Mouse (Mus musculus) liver, embryonic 16.5 days (tissue): ENCODE measurements around the gene Arf3. TPM values are rescaled to one million over a fixed set of nuclear protein-coding genes. Genes with fewer than 3 reads are reported as not detected.

ENCODE experiments used
- ATAC-seq: fragments of 200-750 bp; cut with Nextera tagmentation; 2 replicates; pipeline ENCODE4 v1.8.0; 2017; ENCODE audit warnings: low read depth, mild to moderate bottlenecking, moderate number of reproducible peaks, moderate library complexity
- H3K27ac ChIP-seq: fragments of 300-500 bp; sonication (generic); 2 replicates; pipeline ENCODE4 v1.5.1; 2014; ENCODE audit warnings: mild to moderate bottlenecking, low read length
- H3K27me3 ChIP-seq: fragments of 300-500 bp; sonication (generic); 2 replicates; pipeline ENCODE4 v1.6.1; 2014; ENCODE audit warnings: low read depth, low read length, mixed read lengths; ENCODE audit not compliant: control insufficient read depth, insufficient read depth
- H3K36me3 ChIP-seq: fragments of 300-500 bp; sonication (generic); 2 replicates; pipeline ENCODE4 v1.6.1; 2014; ENCODE audit warnings: mild to moderate bottlenecking; ENCODE audit not compliant: control insufficient read depth, insufficient read depth
- H3K4me1 ChIP-seq: fragments of 300-500 bp; sonication (generic); 2 replicates; pipeline ENCODE4 v1.6.1; 2014; ENCODE audit warnings: low read depth, low read length, mixed read lengths; ENCODE audit not compliant: control insufficient read depth
- H3K4me2 ChIP-seq: fragments of 300-500 bp; sonication (generic); 2 replicates; pipeline ENCODE4 v1.6.1; 2014; ENCODE audit warnings: low read depth, low read length, mixed read lengths
- H3K4me3 ChIP-seq: fragments of 300-500 bp; sonication (generic); 2 replicates; pipeline ENCODE4 v1.5.1; 2014; ENCODE audit warnings: low read depth, mild to moderate bottlenecking, low read length
- H3K9ac ChIP-seq: fragments of 300-500 bp; sonication (generic); 2 replicates; pipeline ENCODE4 v1.6.1; 2014; ENCODE audit warnings: low read depth, low read length
- H3K9me3 ChIP-seq: fragments of 300-500 bp; sonication (generic); replicated peaks from 2 replicates; pipeline ENCODE4 v1.6.1; 2016; ENCODE audit warnings: low read length; ENCODE audit not compliant: control insufficient read depth
- WGBS: fragments of 180-500 bp; shearing (Covaris S2); extraction: QIAGEN DNeasy Blood & Tissue Kit; methylation state at CpG from one replicate; pipeline ENCODE4 v1.1.7; 2014; ENCODE audit not compliant: insufficient replicate concordance; 5-methylcytosine and 5-hydroxymethylcytosine counted together
- polyA plus RNA-seq: library from polyadenylated mRNA; unstranded; fragments of >200 nt; fragmentation: Nextera tagmentation; extraction: Ambion mirVana; gene quantifications from 2 replicates; pipeline ENCODE4 v1.2.1, GENCODE M21; 2015

Gene Arf3
- polyA plus RNA-seq, 1 experiment from 2014 or later = 12.0 TPM

DNA sequence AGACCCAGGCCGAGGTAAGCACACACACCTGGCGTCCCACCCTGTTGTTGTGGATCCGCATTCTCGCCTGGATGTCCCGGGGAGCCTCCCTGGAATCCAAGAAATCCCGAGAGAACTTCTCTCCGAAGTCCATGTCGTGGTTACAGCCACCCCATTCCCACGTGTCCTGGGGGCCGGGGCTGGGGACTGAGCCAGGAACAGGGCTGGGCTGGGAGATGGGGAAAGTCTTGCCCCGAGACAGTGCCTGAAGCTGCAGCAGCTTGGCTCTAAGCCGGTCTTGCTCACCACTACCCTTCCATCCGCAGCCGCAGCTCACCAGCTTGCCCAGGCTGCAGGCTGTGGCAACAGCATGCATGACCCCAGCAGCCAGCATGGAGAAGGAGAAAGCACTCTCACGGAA lies 11.1 kb upstream of the Arf3 start:
- Histone ChIP-seq H3K4me1 (peaks cover 5% of the 10 kb centered on the region), H3K27ac (no peak overlapping the region), H3K27me3 (peaks cover 81% of the 10 kb centered on the region), H3K9me3 (no peaks in the 10 kb centered on the region), H3K9ac (no peak overlapping the region), H3K36me3 (no peaks in the 10 kb centered on the region), H3K4me3 (no peak overlapping the region), H3K4me2 (no peak overlapping the region)
- WGBS = 29% methylated on average over 15 of the region's 15 CpGs
- ATAC-seq = no peak

GRCm38 (mm10) chr15:98772511-98773211 lies 9.6 kb upstream of the Arf3 start:
- Histone ChIP-seq H3K27ac (no peak overlapping the region), H3K4me3 (peak overlapping the region; percentile 42), H3K4me1 (peaks cover 5% of the 10 kb centered on the region), H3K9ac (peak overlapping the region; percentile 3; the same call in 1 of the 2 replicates), H3K9me3 (no peaks in the 10 kb centered on the region), H3K36me3 (no peaks in the 10 kb centered on the region), H3K27me3 (peaks cover 67% of the 10 kb centered on the region), H3K4me2 (peak overlapping the region; percentile 58)
- 2% methylated on average over 36 of the region's 36 CpGs for WGBS
- no peak for ATAC-seq

DNA sequence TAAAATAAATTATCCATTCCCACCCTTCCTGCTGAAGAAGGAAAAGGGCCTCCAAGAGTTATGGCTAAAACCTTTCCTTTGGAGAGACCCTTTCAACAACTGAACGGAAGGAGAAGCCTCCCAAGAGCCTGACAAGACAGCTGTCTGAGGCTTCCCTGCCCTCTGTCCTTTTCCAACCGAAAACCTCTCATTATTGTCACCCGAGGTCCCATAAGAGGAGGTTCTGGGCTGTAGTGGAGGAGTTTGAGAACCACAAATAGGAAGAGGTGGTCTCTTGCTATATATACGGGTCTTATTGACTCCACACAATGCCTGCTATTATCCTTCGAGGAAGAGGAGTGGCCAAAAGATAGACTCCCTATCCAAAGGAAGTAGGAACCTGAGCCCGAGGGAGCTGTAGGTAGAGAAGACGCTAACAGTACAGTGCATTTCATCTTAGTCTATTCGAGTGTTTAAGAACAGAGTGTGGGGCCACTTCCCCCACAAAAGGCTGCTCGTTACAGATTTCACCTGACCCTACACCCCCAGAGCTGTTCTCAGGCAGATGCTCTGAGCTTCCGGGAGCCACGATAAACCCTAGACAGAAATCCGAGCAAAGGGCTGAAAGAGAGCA lies 8.9 kb upstream of the Arf3 start:
- Histone ChIP-seq H3K4me3 (no peak overlapping the region; the same call in 1 of the 2 replicates), H3K9ac (no peak overlapping the region), H3K36me3 (no peaks in the 10 kb centered on the region), H3K27me3 (peaks cover 59% of the 10 kb centered on the region), H3K4me2 (peak overlapping the region; percentile 58), H3K9me3 (no peaks in the 10 kb centered on the region), H3K4me1 (peaks cover 5% of the 10 kb centered on the region), H3K27ac (no peak overlapping the region)
- 6% methylated on average over 12 of the region's 12 CpGs for WGBS
- ATAC-seq = no peak

DNA sequence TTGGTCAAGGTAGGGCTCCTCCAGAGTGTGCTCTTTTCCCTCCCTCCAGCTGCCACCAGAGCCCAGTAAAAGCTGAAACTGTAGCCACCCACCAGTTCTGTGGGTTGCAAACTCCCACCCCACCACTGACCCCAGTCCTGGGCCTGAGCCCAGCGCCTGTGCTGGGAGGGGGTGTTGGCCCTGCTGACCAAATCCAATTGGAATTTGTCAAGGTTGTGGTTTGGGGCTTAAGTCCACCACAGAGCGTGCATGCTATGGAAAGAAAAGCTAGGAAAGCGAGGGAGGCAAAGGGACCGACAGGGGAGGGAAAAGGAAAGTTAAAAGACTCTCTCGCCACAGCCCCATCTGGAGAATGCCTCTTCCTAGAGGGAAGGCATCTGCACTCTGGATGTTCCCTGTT lies 5.2 kb upstream of the Arf3 start:
- H3K36me3 ChIP-seq = no peaks in the 10 kb centered on the region
- no peak for ATAC-seq
- H3K9ac ChIP-seq = no peak overlapping the region
- no peaks in the 10 kb centered on the region for H3K9me3 ChIP-seq
- H3K4me3 ChIP-seq = no peak overlapping the region
- H3K4me2 ChIP-seq = no peak overlapping the region
- WGBS = 37% methylated on average over 5 of the region's 5 CpGs
- H3K4me1 ChIP-seq = peaks cover 3% of the 10 kb centered on the region
- peaks cover 44% of the 10 kb centered on the region for H3K27me3 ChIP-seq
- H3K27ac ChIP-seq = no peak overlapping the region

- H3K36me3 ChIP-seq = no peaks in the 10 kb centered on the region
- 62% methylated on average over 4 of the region's 4 CpGs for WGBS
Measured at GRCm38 (mm10) chr15:98765929-98766328, 2.9 kb upstream of the Arf3 start.

DNA sequence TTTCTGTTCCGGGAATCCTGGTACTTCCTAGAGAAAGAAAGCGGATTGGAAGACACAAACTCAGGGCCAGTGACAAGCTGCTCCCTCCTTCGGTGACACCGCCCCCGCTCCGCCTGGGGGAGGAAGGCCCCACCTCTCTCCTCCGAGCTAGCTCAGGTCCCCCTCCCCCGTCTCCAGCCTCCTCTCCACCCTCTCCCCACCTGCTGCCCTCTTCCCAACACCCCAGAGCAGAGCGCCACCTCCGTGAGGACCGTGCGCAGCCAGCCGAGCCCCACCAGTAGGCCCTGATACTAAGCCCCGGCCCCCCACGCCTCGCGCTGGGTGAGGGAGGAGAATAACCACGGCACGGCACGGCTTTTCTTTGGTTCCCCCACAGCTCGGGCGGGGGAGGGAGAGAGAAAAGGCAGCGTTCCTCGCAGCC lies 803 bp downstream of the Arf3 start:
- Histone ChIP-seq H3K27me3 (peaks cover 23% of the 10 kb centered on the region), H3K4me3 (peak overlapping the region; percentile 82), H3K27ac (peak overlapping the region; percentile 54), H3K4me2 (peak overlapping the region; percentile 95), H3K36me3 (no peaks in the 10 kb centered on the region), H3K4me1 (peaks cover 17% of the 10 kb centered on the region), H3K9ac (peak overlapping the region; percentile 78), H3K9me3 (no peaks in the 10 kb centered on the region)
- 2% methylated on average over 19 of the region's 24 CpGs for WGBS
- peak; percentile 69 for ATAC-seq

More at GRCm38 (mm10) chr15:98765929-98766328, 2.9 kb upstream of the Arf3 start:
- H3K9ac ChIP-seq = no peak overlapping the region
- peaks cover 26% of the 10 kb centered on the region for H3K27me3 ChIP-seq
- H3K9me3 ChIP-seq = no peaks in the 10 kb centered on the region
- no peak overlapping the region for H3K4me2 ChIP-seq
- H3K4me1 ChIP-seq = peaks cover 17% of the 10 kb centered on the region
- ATAC-seq = no peak
- no peak overlapping the region for H3K4me3 ChIP-seq
- no peak overlapping the region for H3K27ac ChIP-seq

GRCm38 (mm10) chr15:98754125-98754524 lies 8.9 kb downstream of the Arf3 start:
- ATAC-seq = no peak
- H3K4me1 ChIP-seq = peaks cover 6% of the 10 kb centered on the region
- H3K36me3 ChIP-seq = no peaks in the 10 kb centered on the region; the same call in 1 of the 2 replicates
- no peak overlapping the region for H3K27ac ChIP-seq
- H3K9me3 ChIP-seq = no peaks in the 10 kb centered on the region
- no peaks in the 10 kb centered on the region for H3K27me3 ChIP-seq
- no peak overlapping the region for H3K9ac ChIP-seq
- no peak overlapping the region for H3K4me2 ChIP-seq
- no peak overlapping the region for H3K4me3 ChIP-seq
- WGBS = 45% methylated on average over 2 of the region's 2 CpGs

GRCm38 (mm10) chr15:98753021-98753423 lies 10.0 kb downstream of the Arf3 start:
- Histone ChIP-seq H3K36me3 (no peaks in the 10 kb centered on the region; the same call in 1 of the 2 replicates), H3K4me1 (peaks cover 6% of the 10 kb centered on the region), H3K9me3 (no peaks in the 10 kb centered on the region), H3K4me2 (no peak overlapping the region), H3K4me3 (no peak overlapping the region), H3K27ac (no peak overlapping the region), H3K9ac (no peak overlapping the region), H3K27me3 (no peaks in the 10 kb centered on the region)
- peak; percentile 84 for ATAC-seq
- WGBS = 46% methylated on average over 8 of the region's 8 CpGs

- no peak overlapping the region for H3K4me2 ChIP-seq
- WGBS = 69% methylated on average over 2 of the region's 2 CpGs
- H3K4me1 ChIP-seq = peaks cover 6% of the 10 kb centered on the region
- H3K27ac ChIP-seq = no peak overlapping the region
- H3K36me3 ChIP-seq = no peaks in the 10 kb centered on the region
- no peak overlapping the region for H3K4me3 ChIP-seq
- H3K27me3 ChIP-seq = no peaks in the 10 kb centered on the region
- no peak for ATAC-seq
- no peaks in the 10 kb centered on the region for H3K9me3 ChIP-seq
- H3K9ac ChIP-seq = no peak overlapping the region
Measured at GRCm38 (mm10) chr15:98749093-98749492, 13.9 kb downstream of the Arf3 start.
